Mouse (Mus musculus) heart, adult 2 months (tissue): ENCODE measurements around the gene Ttc37. TPM values are rescaled to one million over a fixed set of nuclear protein-coding genes. Genes with fewer than 3 reads are reported as not detected.

Source experiments
- DNase-seq, 2 experiments: peaks; one replicate each; pipeline ENCODE4 v3.0.0; 2021
- H3K27ac ChIP-seq: fragments of 200-600 bp; 2 replicates; pipeline ENCODE4 v1.8.1; 2022
- H3K27me3 ChIP-seq: fragments of 200-500 bp; 2 replicates; pipeline ENCODE4 v1.6.1; 2012; ENCODE audit warnings: mild to moderate bottlenecking, low read length, inconsistent platforms, mixed read lengths; ENCODE audit not compliant: control insufficient read depth, insufficient read depth
- H3K36me3 ChIP-seq: fragments of 200-500 bp; 2 replicates; pipeline ENCODE4 v1.6.1; 2012; ENCODE audit warnings: low read length, inconsistent platforms; ENCODE audit not compliant: control insufficient read depth, insufficient read depth
- H3K4me1 ChIP-seq: fragments of 200-500 bp; 2 replicates; pipeline ENCODE4 v1.6.1; 2011; ENCODE audit warnings: low read length; ENCODE audit not compliant: control insufficient read depth, insufficient read depth
- H3K4me3 ChIP-seq: fragments of 200-600 bp; 2 replicates; pipeline ENCODE4 v1.8.1; 2022
- H3K79me2 ChIP-seq: fragments of 200-500 bp; replicated peaks from 2 replicates; pipeline ENCODE4 v1.6.1; 2012; ENCODE audit warnings: mild to moderate bottlenecking, inconsistent platforms, low read length, moderate library complexity, mixed read lengths; ENCODE audit not compliant: control insufficient read depth, insufficient read depth
- H3K9ac ChIP-seq: fragments of 200-500 bp; 2 replicates; pipeline ENCODE4 v1.6.1; 2012; ENCODE audit warnings: low read depth, mild to moderate bottlenecking, control low read depth, inconsistent platforms, low read length, mixed read lengths
- CTCF ChIP-seq: fragments of 200-600 bp; IDR thresholded peaks from 2 replicates; pipeline ENCODE4 v1.8.1; 2022; ENCODE audit warnings: antibody characterized with exemption, mild to moderate bottlenecking, moderate library complexity
- EP300 ChIP-seq: fragments of 200-500 bp; IDR thresholded peaks from 2 replicates; pipeline ENCODE4 v1.6.1; 2011; ENCODE audit warnings: low read depth, low read length, control low read depth; ENCODE audit not compliant: insufficient read depth
- POLR2A ChIP-seq: fragments of 200-500 bp; IDR thresholded peaks from 2 replicates; pipeline ENCODE4 v1.6.1; 2011; ENCODE audit warnings: mild to moderate bottlenecking, low read depth, low read length, control low read depth; ENCODE audit not compliant: insufficient read depth
- WGBS: fragments of 180-500 bp; shearing (Covaris S2); methylation state at CpG from one replicate; pipeline ENCODE4 v1.1.7; 2018; 5-methylcytosine and 5-hydroxymethylcytosine counted together
- intact Hi-C: fragments of 180-260 bp; cut with DNase I; formaldehyde crosslinking; loops from one replicate; pipeline ENCODE4 v1.15.1; 2025
- long read RNA-seq: library from polyadenylated mRNA; stranded (forward); transcript quantifications from one replicate; pipeline ENCODE4 v2.0.0, GENCODE M21; 2021
- polyA plus RNA-seq: library from polyadenylated mRNA; depleted of rRNA; stranded (reverse); fragments of >200 nt; gene quantifications from 2 replicates; pipeline ENCODE4 v1.2.3, GENCODE M21; 2012; rRNA removed
- total RNA-seq, 2 experiments: library from RNA; stranded (reverse); gene quantifications; 2 replicates each; pipeline ENCODE4 v1.2.3; 2021

The Ttc37 gene
- 10 to 100 TPM; 10.3 to 11.1 TPM for total RNA-seq
- 5.0 and 9.6 TPM in 2 replicates for polyA plus RNA-seq
- long read RNA-seq, full-length matches to known transcripts, result 9 of 10 reads
- long read RNA-seq, partial matches to known transcripts, result 0 of 10 reads
- long read RNA-seq, other reads (novel, unspliced or antisense), result 1 of 10 reads

- DNase-seq, result peak; percentile 89 to 95
- Histone ChIP-seq H3K27ac (peak within 1 kb of the TSS; percentile 89), H3K9ac (peak within 1 kb of the TSS; percentile 83), H3K79me2 (no peaks in the 10 kb centered on the region), H3K4me3 (peak within 1 kb of the TSS; percentile 85), H3K36me3 (no peaks in the 10 kb centered on the region; the same call in 1 of the 2 replicates), H3K27me3 (no peaks in the 10 kb centered on the region), H3K4me1 (no peaks in the 10 kb centered on the region; the same call in none of the 2 replicates)
- intact Hi-C loops, result loop anchor here (2.0 to 5.0 kb wide), 2 partner anchors 80 to 156 kb away; partner anchors contain the start of genes Rfesd and Rhobtb3
- WGBS, result under 1% methylated on average over 34 of the region's 34 CpGs
- TF ChIP-seq POLR2A (peak; percentile 79), EP300 (peak; percentile 42; the same call in 1 of the 2 replicates), CTCF (no peak)
Observed at GRCm38 (mm10) chr13:76098493-76099303, at the start of gene Ttc37, which contains the start of gene Arsk. Gene Ttc37 (plus strand): TSS chr13:76098734. Gene Arsk (minus strand): TSS chr13:76098660.

DNA sequence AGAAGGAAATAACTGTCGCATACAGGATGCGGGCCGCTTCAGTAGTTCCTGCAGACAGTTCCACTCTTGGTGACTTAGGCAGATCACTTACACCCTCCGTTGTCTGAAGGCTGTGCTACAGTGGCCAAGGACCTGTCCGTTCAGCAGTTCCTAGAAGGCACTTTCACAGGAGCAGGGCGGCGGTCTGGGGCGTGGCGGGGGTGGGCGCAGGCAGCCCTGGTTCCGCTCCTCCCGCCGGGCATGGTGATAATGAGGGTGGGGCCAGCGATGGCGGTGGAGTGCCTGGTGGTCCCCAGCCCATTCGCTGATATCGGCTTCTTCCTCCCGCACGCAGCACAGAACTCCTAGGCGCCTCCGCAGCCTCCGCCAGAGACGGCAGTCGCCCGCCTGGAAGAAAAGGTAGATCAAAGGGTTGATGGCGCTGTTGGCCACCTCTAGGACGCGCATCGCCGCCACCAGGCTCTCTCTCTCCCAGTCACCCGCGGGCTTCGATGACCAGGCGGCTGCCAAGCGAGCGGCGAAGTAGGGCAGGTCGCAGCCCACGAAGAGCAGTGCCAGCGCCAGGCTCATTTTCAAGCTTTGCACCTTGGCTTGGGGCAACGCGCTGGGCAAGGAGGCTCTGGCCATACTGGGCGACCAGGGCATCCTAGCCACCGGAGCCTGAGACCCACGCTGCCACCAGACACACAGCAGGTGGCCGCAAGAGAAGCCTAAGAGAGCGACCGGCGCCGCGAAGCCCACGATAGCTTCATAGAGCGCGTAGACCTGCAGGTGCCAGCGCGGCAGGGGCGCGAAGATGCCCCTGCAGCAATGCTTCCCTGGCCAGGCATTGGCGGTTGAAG, 42.9 kb upstream of the Ttc37 start:
- Histone ChIP-seq H3K4me1 (peaks cover 3% of the 10 kb centered on the region), H3K27me3 (peaks cover 3% of the 10 kb centered on the region; the same call in 1 of the 2 replicates), H3K27ac (no peak overlapping the region), H3K4me3 (peak overlapping the region; percentile 54), H3K79me2 (no peaks in the 10 kb centered on the region), H3K36me3 (no peaks in the 10 kb centered on the region), H3K9ac (peak overlapping the region; percentile 17)
- TF ChIP-seq POLR2A (no peak), CTCF (no peak), EP300 (no peak)
- intact Hi-C loops, result loop anchor here (2.0 to 5.0 kb wide), 3 partner anchors 31 to 113 kb away; partner anchors contain the start of gene Rhobtb3
- peak; percentile 28 to 38 for DNase-seq
- 2% methylated on average over 58 of the region's 59 CpGs for WGBS

GRCm38 (mm10) chr13:76056261-76056724, 42.2 kb upstream of the Ttc37 start:
- Histone ChIP-seq H3K9ac (peak overlapping the region; percentile 8), H3K36me3 (no peaks in the 10 kb centered on the region), H3K27me3 (peaks cover 3% of the 10 kb centered on the region; the same call in 1 of the 2 replicates), H3K4me1 (peaks cover 3% of the 10 kb centered on the region), H3K27ac (no peak overlapping the region), H3K79me2 (no peaks in the 10 kb centered on the region), H3K4me3 (peak overlapping the region; percentile 54)
- DNase-seq, result peak; percentile 76
- WGBS, result 2% methylated on average over 34 of the region's 34 CpGs
- TF ChIP-seq POLR2A (no peak), CTCF (peak; percentile 75), EP300 (no peak)
- intact Hi-C loops, result loop anchor here (2.0 to 5.0 kb wide), 3 partner anchors 31 to 114 kb away; partner anchors contain the start of gene Rhobtb3

DNA sequence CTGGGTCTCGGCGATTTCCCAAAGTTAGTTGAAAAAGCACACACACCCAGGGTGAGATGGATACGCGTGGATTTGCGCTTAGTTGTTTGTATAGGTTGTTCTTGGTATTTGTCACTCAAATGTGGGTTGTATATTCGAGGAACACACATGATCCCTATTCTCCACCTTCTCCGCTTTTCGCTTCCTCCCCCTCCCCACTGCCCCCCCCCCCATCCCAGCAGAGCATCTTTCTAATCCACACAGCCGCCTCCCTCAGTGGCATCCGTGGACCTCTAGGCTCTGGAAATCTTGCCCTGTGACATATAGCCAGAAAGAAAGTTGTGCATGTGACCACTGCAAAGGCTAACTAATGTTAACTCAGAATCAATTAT, 41.7 kb upstream of the Ttc37 start, which contains the start of gene Gpr150:
Gene Gpr150 (minus strand): TSS at position 101 of the 371 bp plus-strand sequence.
- 20% methylated on average over 10 of the region's 10 CpGs for WGBS
- H3K79me2 ChIP-seq, result no peaks in the 10 kb centered on the region
- intact Hi-C loops, result loop anchor here (2.0 to 5.0 kb wide), 3 partner anchors 32 to 115 kb away; partner anchors contain the start of gene Rhobtb3
- peaks cover 3% of the 10 kb centered on the region; the same call in 1 of the 2 replicates for H3K27me3 ChIP-seq
- DNase-seq, result no peak
- TF ChIP-seq CTCF (no peak), EP300 (no peak), POLR2A (no peak)
- H3K4me3 ChIP-seq, result peak within 1 kb of the TSS; percentile 54
- H3K36me3 ChIP-seq, result no peaks in the 10 kb centered on the region
- peak within 1 kb of the TSS; percentile 8 for H3K9ac ChIP-seq
- peaks cover 3% of the 10 kb centered on the region for H3K4me1 ChIP-seq
- no peak within 1 kb of the TSS for H3K27ac ChIP-seq
